Mouse (Mus musculus) spleen, adult 2 months (tissue): ENCODE measurements around the gene Tenm2.

ENCODE experiments used
- CTCF ChIP-seq: fragments of 200-500 bp; IDR thresholded peaks from 2 replicates; pipeline ENCODE4 v1.5.1; 2011; ENCODE audit warnings: mild to moderate bottlenecking, inconsistent platforms; ENCODE audit not compliant: insufficient read depth, insufficient read length, insufficient replicate concordance; ENCODE audit errors: extremely low read depth
- POLR2A ChIP-seq: fragments of 200-500 bp; IDR thresholded peaks from 2 replicates; pipeline ENCODE4 v1.6.1; 2011; ENCODE audit warnings: low read depth, low read length, inconsistent platforms

GRCm38 (mm10) chr11:36535591-36535990 lies 700.2 kb downstream of the Tenm2 start:
- TF ChIP-seq CTCF, result no peak
- TF ChIP-seq POLR2A, result no peak
